Mouse (Mus musculus) spleen, adult 18-20 months (tissue): ENCODE measurements around the gene Ankrd65.

Experiments used
- DNase-seq, 2 experiments: peaks; one replicate each; pipeline ENCODE4 v3.0.0; 2022; ENCODE audit warnings: mixed read lengths in 2 of 2

Gene Ankrd65

GRCm38 (mm10) chr4:155848434-155849095, 58.3 kb downstream of the Ankrd65 start:
- no peak for DNase-seq
